Mouse (Mus musculus) right cerebral cortex, postnatal 10 days (tissue): ENCODE measurements around the gene Tada2b.

Experiments used
- DNase-seq, 2 experiments: peaks; one replicate each; pipeline ENCODE4 v3.0.0; 2021; ENCODE audit warnings: low spot score in 2 of 2

The Tada2b gene

GRCm38 (mm10) chr5:36446166-36446890 is 37.8 kb downstream of the Tada2b start:
- DNase-seq = no peak

GRCm38 (mm10) chr5:36445028-36445427 is 39.1 kb downstream of the Tada2b start:
- no peak for DNase-seq

GRCm38 (mm10) chr5:36444611-36445010 is 39.5 kb downstream of the Tada2b start:
- DNase-seq = no peak

GRCm38 (mm10) chr5:36440741-36441140 is 43.3 kb downstream of the Tada2b start:
- no peak for DNase-seq

GRCm38 (mm10) chr5:36436858-36437257 is 47.2 kb downstream of the Tada2b start:
- DNase-seq = no peak

- no peak for DNase-seq
Observed at GRCm38 (mm10) chr5:36434398-36434967, 49.6 kb downstream of the Tada2b start.

- DNase-seq = no peak
Observed at GRCm38 (mm10) chr5:36431711-36432110, 52.4 kb downstream of the Tada2b start.

- DNase-seq = no peak
Observed at GRCm38 (mm10) chr5:36429551-36429950, 54.5 kb downstream of the Tada2b start.

- no peak for DNase-seq
Observed at GRCm38 (mm10) chr5:36427831-36428230, 56.3 kb downstream of the Tada2b start.

GRCm38 (mm10) chr5:36426404-36426803 is 57.7 kb downstream of the Tada2b start:
- peak; percentile 60 to 68 for DNase-seq

- no peak for DNase-seq
Observed at GRCm38 (mm10) chr5:36424676-36425075, 59.4 kb downstream of the Tada2b start.
